10 mouse cellular contexts compared by ENCODE assay signal in the genomic region with DNA sequence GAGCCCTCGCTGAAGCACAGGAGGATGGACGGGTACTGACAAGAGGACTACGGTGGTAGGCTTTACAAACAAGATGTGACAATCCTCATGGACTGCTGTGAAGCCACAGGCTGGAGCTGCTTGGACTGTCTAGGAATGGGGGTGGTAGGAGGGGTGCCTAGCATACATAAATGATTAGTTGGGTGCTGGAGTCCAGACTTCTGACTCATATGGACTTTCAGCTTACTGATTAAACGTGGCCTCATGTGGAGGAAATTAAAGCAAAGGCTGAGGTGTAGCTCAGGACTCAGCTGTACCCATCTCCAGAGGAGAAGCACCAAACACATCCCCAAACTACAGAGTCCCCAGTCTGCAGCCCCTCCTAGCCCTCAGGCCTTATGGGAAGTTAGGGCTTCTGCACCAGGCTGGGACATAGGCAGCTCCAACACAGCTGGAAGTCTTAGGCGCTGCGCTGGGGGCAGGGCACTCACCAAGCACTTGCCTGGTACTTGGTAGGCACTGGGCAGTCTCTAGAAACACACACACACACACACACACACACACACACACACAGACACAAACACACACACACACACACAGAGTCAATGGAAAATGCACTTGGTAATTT. TPM values are rescaled to one million over a fixed set of nuclear protein-coding genes. Genes with fewer than 3 reads are reported as not detected.
DNase-seq lines count a peak whose midpoint lies in the region; ATAC-seq and TF ChIP-seq lines count a peak whose summit lies in the region.
"Had no signal": no experiment of that assay in that cellular context is flagged by ENCODE, and none has a peak within 500 bp of the region (broad histone marks: within the 10 kb centered on the region; RNA-seq: fewer than 3 reads in every experiment).

No protein-coding gene starts in this region.

- H3K27ac ChIP-seq in heart, postnatal 0 days (ENCODE audit: low read depth): 0 out of 2 replicates have a peak overlapping the region, but pooled peaks have one; percentile 9
- H3K27ac ChIP-seq in heart, embryonic 10.5 days: no peak overlapping the region

- POLR2A ChIA-PET in Patski (lab: Charles Lee): interaction anchor here (1.1 to 1.3 kb wide), 2 partner anchors 11 to 14 kb away, joined by 4 to 7 read pairs; no protein-coding TSS in a partner anchor

- H3K36me3 ChIP-seq in heart, postnatal 0 days (replicated peaks; ENCODE audit: control insufficient read depth, insufficient read depth, low read length): peaks cover 39% of the 10 kb centered on the region
- peaks cover 58% of the 10 kb centered on the region for H3K36me3 ChIP-seq in heart, embryonic 10.5 days
- H3K36me3 ChIP-seq in E14TG2a.4 (ENCODE audit: insufficient read depth, low read length): peaks cover 74% of the 10 kb centered on the region

- DNase-seq in heart, postnatal 0 days (ENCODE audit: low spot score): no peak
- no peak for DNase-seq in heart, embryonic 10.5 days (ENCODE audit: low spot score)
- DNase-seq in Patski (ENCODE audit: low read depth, low spot score) (no peak), MN1 (ENCODE audit: low spot score) (no peak)
- DNase-seq in kidney, postnatal 14 days: peak; percentile 56
- DNase-seq in urinary bladder, adult 2 months (ENCODE audit: low spot score): no peak
- DNase-seq: adrenal gland, postnatal 25 days; lung, postnatal 14 days had no signal

- ATAC-seq in heart, postnatal 0 days (ENCODE audit: insufficient read depth, low read depth): no peak
- ATAC-seq in Patski: peak; percentile 69
- no peak for ATAC-seq in frontal cortex, adult (ENCODE audit: low TSS enrichment)

- no peak overlapping the region for H3K9ac ChIP-seq in heart, postnatal 0 days (replicated peaks; ENCODE audit: low read depth, low read length)

- no peak overlapping the region for H3K4me3 ChIP-seq in heart, postnatal 0 days (ENCODE audit: low read depth, low read length)
- no peak overlapping the region for H3K4me3 ChIP-seq in heart, embryonic 10.5 days
- 0 out of 2 replicates have a peak overlapping the region, but pooled peaks have one; percentile 10 for H3K4me3 ChIP-seq in E14TG2a.4 (replicated peaks; ENCODE audit: low read length)

- H3K27me3 ChIP-seq in heart, postnatal 0 days (ENCODE audit: control insufficient read depth, insufficient read depth, low read length): no peaks in the 10 kb centered on the region
- no peaks in the 10 kb centered on the region for H3K27me3 ChIP-seq in heart, embryonic 10.5 days (ENCODE audit: insufficient read depth, poor library complexity, severe bottlenecking)
- no peaks in the 10 kb centered on the region for H3K27me3 ChIP-seq in E14TG2a.4 (ENCODE audit: insufficient read depth, low read length)
- no peaks in the 10 kb centered on the region for H3K27me3 ChIP-seq in Patski

- no peak overlapping the region for H3K4me2 ChIP-seq in heart, postnatal 0 days (ENCODE audit: low read depth, low read length)

- CTCF ChIA-PET in Patski (lab: Charles Lee): interaction anchor here (1.1 to 7.1 kb wide), 9 partner anchors 8 to 72 kb away, joined by 3 to 54 read pairs (median 3); a partner anchor contains a TSS

- H3K4me1 ChIP-seq in heart, postnatal 0 days (ENCODE audit: control insufficient read depth, insufficient read depth): peaks cover 32% of the 10 kb centered on the region; the same call in 1 of the 2 replicates
- H3K4me1 ChIP-seq in heart, embryonic 10.5 days: peaks cover 49% of the 10 kb centered on the region
- H3K4me1 ChIP-seq in E14TG2a.4 (replicated peaks; ENCODE audit: low read depth, low read length): peaks cover 82% of the 10 kb centered on the region

- in situ Hi-C loops in Patski (cut with MboI; ENCODE audit: low pct_unique_long_range_greater_than_20kb): no loop called here

- H3K9me3 ChIP-seq in heart, postnatal 0 days (replicated peaks; ENCODE audit: control insufficient read depth, low read length): no peaks in the 10 kb centered on the region
- H3K9me3 ChIP-seq in heart, embryonic 10.5 days: no peaks in the 10 kb centered on the region
- H3K9me3 ChIP-seq in E14TG2a.4 (ENCODE audit: low read length): no peaks in the 10 kb centered on the region

- WGBS in heart, postnatal 0 days: 75% methylated on average over 6 of the region's 6 CpGs
- 76% methylated on average over 6 of the region's 6 CpGs for WGBS in heart, embryonic 10.5 days

- TF ChIP-seq CTCF in heart, postnatal 0 days (IDR thresholded peaks at IDR 0.05; ENCODE audit: low read depth): no peak
- TF ChIP-seq CTCF in E14TG2a.4 (conservative IDR thresholded peaks at IDR 0.05; ENCODE audit: low read length): no peak
- no peak for TF ChIP-seq CTCF in Patski (IDR thresholded peaks at IDR 0.05)

- TF ChIP-seq EP300 in heart, postnatal 0 days (IDR thresholded peaks at IDR 0.05; ENCODE audit: low read depth): no peak

RNA-seq across cellular contexts. Expression of a gene that starts 4.2 kb away (rescaled TPM):
- total RNA-seq in heart, postnatal 0 days (2014; rRNA removed; ENCODE audit: low replicate concordance): 45.8 and 61.1 TPM in 2 replicates
- 43.5 and 49.5 TPM in 2 replicates for polyA plus RNA-seq in heart, postnatal 0 days (2015; fragmentation: Nextera tagmentation; extraction: Ambion mirVana)
- 117 and 155 TPM in 2 replicates for polyA plus RNA-seq in heart, embryonic 10.5 days (2016; fragmentation: Nextera tagmentation; extraction: Ambion mirVana)
- polyA plus RNA-seq in Patski (2021): 85.2 TPM
- 55.5 and 78.1 TPM in 2 replicates for polyA plus RNA-seq in urinary bladder, adult 2 months (2012; rRNA removed)

RNA-seq across cellular contexts. Expression of a gene that starts 8.0 kb away (rescaled TPM):
- 2.8 and 8.3 TPM in 2 replicates for total RNA-seq in heart, postnatal 0 days (2014; rRNA removed; ENCODE audit: low replicate concordance)
- polyA plus RNA-seq in heart, postnatal 0 days (2015; fragmentation: Nextera tagmentation; extraction: Ambion mirVana): 2.9 and 3.0 TPM in 2 replicates
- polyA plus RNA-seq in heart, embryonic 10.5 days (2016; fragmentation: Nextera tagmentation; extraction: Ambion mirVana): 24.0 and 30.0 TPM in 2 replicates
- 18.0 TPM for polyA plus RNA-seq in Patski (2021)
- polyA plus RNA-seq in urinary bladder, adult 2 months (2012; rRNA removed): 2.1 and 2.2 TPM in 2 replicates

RNA-seq across cellular contexts. Expression of a gene that starts 26.7 kb away (rescaled TPM):
- 100 and 114 TPM in 2 replicates for total RNA-seq in heart, postnatal 0 days (2014; rRNA removed; ENCODE audit: low replicate concordance)
- 42.5 and 42.9 TPM in 2 replicates for polyA plus RNA-seq in heart, postnatal 0 days (2015; fragmentation: Nextera tagmentation; extraction: Ambion mirVana)
- 69.5 and 111 TPM in 2 replicates for polyA plus RNA-seq in heart, embryonic 10.5 days (2016; fragmentation: Nextera tagmentation; extraction: Ambion mirVana)
- 174 TPM for polyA plus RNA-seq in Patski (2021)
- 50.4 and 51.1 TPM in 2 replicates for polyA plus RNA-seq in urinary bladder, adult 2 months (2012; rRNA removed)

RNA-seq across cellular contexts. Expression of a gene that starts 26.8 kb away (rescaled TPM):
- 14.3 and 23.7 TPM in 2 replicates for total RNA-seq in heart, postnatal 0 days (2014; rRNA removed; ENCODE audit: low replicate concordance)
- polyA plus RNA-seq in heart, postnatal 0 days (2015; fragmentation: Nextera tagmentation; extraction: Ambion mirVana): 16.0 and 17.2 TPM in 2 replicates
- polyA plus RNA-seq in heart, embryonic 10.5 days (2016; fragmentation: Nextera tagmentation; extraction: Ambion mirVana): 7.7 and 8.0 TPM in 2 replicates
- polyA plus RNA-seq in Patski (2021): 14.2 TPM
- 29.6 and 38.6 TPM in 2 replicates for polyA plus RNA-seq in urinary bladder, adult 2 months (2012; rRNA removed)

RNA-seq across cellular contexts. Expression of a gene that starts 42.6 kb away (rescaled TPM):
- 67.5 and 68.1 TPM in 2 replicates for total RNA-seq in heart, postnatal 0 days (2014; rRNA removed; ENCODE audit: low replicate concordance)
- polyA plus RNA-seq in heart, postnatal 0 days (2015; fragmentation: Nextera tagmentation; extraction: Ambion mirVana): 56.2 and 58.2 TPM in 2 replicates
- polyA plus RNA-seq in heart, embryonic 10.5 days (2016; fragmentation: Nextera tagmentation; extraction: Ambion mirVana): 33.1 and 34.3 TPM in 2 replicates
- polyA plus RNA-seq in Patski (2021): 66.0 TPM
- polyA plus RNA-seq in urinary bladder, adult 2 months (2012; rRNA removed): 62.3 and 62.7 TPM in 2 replicates
